Mouse (Mus musculus): Measurements from ENCODE around the gene Tgoln1.

The Tgoln1 gene

GRCm38 (mm10) chr6:72616643-72617288 is at the start of gene Tgoln1:
Gene Tgoln1, minus strand, starts transcription at chr6:72617000.
- DNase-seq = peak; percentile 97

GRCm38 (mm10) chr6:72664290-72664689 is 47.5 kb upstream of the Tgoln1 start:
- no peak for DNase-seq

GRCm38 (mm10) chr6:72663000-72663399 is 46.2 kb upstream of the Tgoln1 start:
- no peak for DNase-seq

DNA sequence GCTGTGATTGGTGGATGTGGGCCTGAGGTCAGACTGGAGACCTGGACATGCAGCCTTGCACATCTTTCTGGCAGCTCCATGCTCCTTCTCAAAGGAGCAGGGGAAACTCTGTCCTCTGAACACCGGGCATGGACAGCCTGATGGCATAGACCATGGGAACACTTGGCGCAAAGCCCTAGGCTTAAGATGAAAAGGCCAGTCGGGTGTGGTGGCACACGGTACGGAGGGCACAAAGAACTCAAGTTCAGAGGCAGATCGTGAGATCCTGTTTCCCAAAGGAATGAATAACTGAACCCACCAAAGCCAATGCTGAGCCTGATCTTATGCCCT is 43.6 kb upstream of the Tgoln1 start:
- DNase-seq = peak; percentile 40 to 54

- DNase-seq = peak; percentile 42 to 45
Measured at GRCm38 (mm10) chr6:72659717-72660390, 43.1 kb upstream of the Tgoln1 start.

DNA sequence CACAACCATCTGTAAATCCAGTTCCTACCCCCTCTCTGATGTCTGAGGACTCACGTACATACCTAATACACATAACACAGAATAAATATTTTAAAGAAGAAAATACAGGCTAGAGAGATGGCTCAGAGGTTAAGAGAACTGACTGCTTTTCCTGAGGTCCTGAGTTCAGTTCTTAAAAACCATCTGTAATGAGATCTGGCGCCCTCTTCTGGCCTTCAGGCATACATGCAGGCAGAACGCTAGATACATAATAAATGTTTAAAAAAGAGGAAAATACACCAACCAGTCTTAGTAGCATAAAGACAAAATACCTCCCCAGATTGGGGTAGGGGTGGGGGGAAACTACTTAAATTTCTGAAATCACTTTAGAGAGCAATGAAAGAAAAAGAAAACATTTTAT is 41.2 kb upstream of the Tgoln1 start:
- no peak for DNase-seq

DNA sequence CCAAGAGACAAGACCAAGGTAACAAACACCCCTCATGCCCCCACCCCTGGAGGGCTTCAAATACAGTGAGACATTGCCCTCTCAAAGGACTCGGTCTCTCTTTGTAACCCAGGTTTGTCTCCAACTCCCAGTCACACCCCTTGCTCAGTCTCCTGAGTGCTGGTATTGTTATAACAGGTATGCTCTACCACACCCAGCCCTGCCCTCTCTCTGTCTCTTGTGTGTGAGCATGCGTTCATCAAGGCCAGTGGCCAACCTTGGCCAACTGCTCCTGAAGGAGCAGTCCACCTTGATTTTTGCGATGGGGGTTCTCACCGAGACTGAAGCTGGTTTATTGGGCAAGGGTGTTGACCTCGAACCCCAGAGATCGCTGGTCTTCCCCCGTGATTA is 39.2 kb upstream of the Tgoln1 start:
- no peak for DNase-seq

- DNase-seq = no peak
Measured at GRCm38 (mm10) chr6:72655309-72656052, 38.7 kb upstream of the Tgoln1 start.

DNA sequence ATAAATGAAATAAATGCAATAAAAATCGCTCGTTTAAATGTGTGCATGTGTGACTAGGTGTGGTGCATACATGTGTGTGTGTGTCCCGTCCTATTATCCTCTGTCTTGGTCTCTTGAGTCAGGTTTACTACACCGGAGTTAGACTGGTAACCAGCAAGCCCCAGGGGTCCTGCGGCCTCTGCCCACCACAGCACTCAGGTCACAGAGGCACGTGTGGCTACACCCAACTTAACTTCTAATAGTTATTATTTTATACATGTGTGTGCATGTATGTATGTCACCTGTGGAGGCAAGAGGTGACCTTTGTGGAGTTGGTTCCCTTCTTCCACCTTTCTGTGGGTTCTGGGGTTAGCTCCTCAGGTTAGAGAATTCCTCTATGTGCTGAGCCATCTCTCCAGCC is 37.6 kb upstream of the Tgoln1 start:
- no peak for DNase-seq

- DNase-seq = peak in 1 of 2 experiments; percentile 31
Measured at GRCm38 (mm10) chr6:72653419-72653818, 36.6 kb upstream of the Tgoln1 start.

DNA sequence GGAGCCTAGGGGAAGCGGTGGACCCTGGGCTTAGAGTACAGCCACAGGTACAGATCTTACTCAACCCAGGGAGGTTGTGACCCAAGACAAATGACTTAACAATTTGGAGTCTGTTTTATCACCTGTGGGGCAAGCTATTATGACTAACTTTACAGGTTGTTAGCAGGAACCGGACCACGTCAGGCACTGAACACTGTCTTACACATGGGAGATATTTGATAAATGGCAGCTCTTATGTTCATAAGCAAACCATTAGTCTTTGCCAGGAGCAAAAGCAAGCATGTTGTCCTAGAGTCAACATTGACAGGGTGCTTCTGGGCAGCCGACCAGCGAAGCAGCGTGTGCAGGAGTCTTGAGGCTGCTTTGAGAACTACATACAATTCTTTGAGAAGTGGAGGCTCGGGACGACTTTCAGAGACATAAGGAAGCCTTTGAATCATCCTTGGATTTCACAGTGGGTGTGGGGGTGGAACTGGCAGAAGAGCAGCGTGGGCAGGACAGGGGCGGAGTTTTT is 33.6 kb upstream of the Tgoln1 start:
- peak in 1 of 2 experiments; percentile 28 for DNase-seq

DNA sequence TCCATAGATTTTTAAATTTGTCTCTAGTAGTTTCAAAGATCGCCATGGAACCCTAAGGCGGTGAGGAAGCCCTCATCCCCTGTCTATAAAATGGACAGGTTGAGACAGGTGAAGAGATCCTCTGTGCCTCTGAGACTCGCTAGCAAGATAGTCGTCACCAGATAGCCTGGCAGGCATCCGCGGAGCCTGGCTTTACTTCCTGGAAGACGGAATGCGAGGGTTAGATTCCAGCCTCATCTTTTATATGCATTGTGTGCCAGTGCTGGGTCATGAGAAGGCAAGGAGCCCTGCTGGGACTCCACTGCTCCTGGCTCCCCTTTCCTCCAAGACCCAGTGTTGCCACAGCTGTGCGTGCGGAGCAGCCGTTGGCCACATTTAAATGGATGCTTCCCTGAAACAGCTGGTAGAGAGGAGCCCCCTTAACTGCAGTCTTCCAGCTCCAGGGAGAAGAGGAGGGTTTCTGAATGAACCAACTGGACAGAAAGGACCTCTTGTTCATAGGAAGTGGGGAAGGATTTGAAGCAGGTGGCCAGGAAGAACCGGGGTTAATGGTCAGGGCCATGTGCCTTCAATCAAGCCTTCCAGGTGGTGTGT is 31.3 kb upstream of the Tgoln1 start:
- no peak for DNase-seq

- DNase-seq = peak; percentile 88 to 92
Measured at GRCm38 (mm10) chr6:72647383-72647820, 30.6 kb upstream of the Tgoln1 start.

- no peak for DNase-seq
Measured at GRCm38 (mm10) chr6:72645364-72645763, 28.6 kb upstream of the Tgoln1 start.

GRCm38 (mm10) chr6:72644576-72644975 is 27.8 kb upstream of the Tgoln1 start:
- no peak for DNase-seq

DNA sequence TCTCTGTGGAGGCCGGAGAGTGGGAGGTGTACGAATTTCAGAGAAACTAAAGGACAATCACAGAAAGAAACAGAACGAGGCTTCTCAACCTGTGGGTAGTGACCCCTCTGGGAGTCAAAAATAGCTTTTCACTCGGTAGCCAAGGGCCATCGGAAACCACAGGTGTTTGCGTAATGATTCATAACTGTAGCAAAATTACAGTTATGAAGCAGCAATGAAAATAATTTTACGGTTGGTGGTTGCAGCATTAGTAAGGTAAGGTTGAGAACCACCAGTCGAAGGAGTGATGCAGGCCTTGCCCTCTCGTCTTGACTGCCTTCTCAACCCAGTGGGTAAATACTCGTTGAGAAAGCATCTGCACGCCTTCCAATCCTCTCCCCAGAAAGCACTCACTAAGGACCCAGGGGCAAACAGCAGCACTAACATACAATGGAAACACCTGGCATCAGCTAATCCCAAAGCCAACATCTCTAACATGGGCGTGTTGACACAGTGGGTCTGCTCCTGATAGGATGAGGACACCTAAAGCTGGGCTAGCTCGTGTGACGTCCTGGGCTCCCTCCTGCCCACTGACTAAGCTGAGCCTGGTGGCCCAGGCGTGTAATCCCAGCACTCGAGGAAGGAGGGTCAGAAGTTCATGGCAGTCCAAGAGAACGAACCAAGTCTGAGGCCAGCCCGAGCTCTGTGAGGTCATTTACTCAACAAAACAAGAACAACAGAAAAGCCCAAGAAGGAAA is 24.6 kb upstream of the Tgoln1 start:
- no peak for DNase-seq

GRCm38 (mm10) chr6:72636940-72637339 is 20.1 kb upstream of the Tgoln1 start:
- peak; percentile 36 to 40 for DNase-seq

DNA sequence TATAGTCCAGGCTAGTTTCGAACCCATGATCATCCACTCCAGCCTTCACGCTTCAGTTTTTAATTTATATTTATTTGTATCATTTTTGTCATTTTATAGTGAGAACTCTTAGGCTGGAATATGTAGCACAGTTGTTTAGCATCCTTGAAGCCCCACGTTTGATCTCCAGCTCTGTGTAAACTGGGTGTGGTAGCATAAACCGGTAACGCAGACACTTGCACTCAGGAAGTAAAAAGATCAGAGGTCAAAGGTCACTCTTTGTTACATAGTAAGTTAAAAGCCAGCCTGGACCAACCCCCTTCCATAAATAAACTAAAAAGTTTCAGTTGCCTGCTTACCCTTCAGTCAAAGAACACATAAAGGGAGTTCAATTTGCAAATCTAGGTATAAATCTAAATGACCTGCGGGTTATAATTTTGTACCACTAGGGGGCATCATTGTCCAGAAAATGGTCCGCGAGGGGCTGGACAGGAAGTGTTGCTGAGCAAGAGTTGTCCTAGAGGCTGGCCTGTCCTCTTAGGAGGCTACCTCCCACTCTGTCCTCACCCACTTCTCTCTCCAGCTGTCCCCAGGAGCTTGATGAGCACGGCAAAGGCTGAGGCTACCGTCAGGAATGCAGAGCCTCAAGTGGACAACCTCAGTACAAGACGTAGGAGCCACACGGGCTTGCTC is 19.1 kb upstream of the Tgoln1 start:
- DNase-seq = peak; percentile 74 to 84

DNA sequence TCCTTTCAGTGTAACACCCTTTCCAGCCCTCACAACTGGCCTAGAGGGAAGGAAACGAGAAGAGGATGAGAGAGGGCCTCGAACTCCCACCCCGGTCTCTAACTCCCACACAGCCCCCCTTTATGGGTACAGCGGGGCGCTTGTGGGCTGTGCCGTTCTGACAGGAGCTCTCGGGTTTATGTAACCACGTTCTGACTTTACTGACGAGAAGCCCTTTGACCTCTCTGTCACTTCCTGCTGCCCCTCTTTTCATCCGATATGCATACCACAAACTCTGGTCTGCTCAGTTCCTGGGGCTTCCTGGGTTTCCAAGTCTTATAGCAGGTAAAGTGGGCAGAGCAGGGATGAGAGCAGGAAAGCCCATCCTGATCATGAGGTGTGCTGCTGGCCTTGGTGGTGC is 17.5 kb upstream of the Tgoln1 start:
- no peak for DNase-seq

DNA sequence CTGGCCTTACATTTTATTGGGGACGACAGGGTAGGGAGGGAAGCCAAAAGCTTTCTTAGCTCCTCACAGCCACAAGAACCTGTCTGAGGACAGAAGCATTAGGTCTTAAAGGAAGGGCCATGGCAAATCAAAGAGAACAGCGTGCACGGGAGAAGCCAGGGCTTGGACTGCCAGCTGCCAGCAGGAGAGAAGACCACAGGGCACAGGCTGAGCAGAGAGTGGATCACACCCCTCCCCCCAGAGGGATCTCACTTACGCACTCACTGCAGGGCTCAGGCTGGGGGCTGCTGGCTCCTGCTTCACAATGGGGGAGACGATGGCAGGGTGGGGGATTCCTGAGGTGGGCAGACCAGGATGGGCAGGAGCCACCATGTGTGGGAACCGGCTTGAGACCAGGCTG is 14.9 kb upstream of the Tgoln1 start:
- DNase-seq = peak; percentile 86

- peak; percentile 72 to 73 for DNase-seq
Measured at GRCm38 (mm10) chr6:72630961-72631360, 14.2 kb upstream of the Tgoln1 start.

- peak in 1 of 2 experiments; percentile 38 for DNase-seq
Measured at GRCm38 (mm10) chr6:72630370-72630769, 13.6 kb upstream of the Tgoln1 start.
